Mouse (Mus musculus): ENCODE measurements around the gene Pmepa1.

GRCm38 (mm10) chr2:173308486-173308885 lies 32.2 kb upstream of the Pmepa1 start:
- no peak for TF ChIP-seq POLR2A (IDR thresholded peaks at IDR 0.05; ENCODE audit: extremely low read depth, insufficient read depth, low read length)
- TF ChIP-seq CTCF (IDR thresholded peaks at IDR 0.05; ENCODE audit: low read depth, low read length), result no peak

Measured in liver, adult 2 months (tissue).